Mouse (Mus musculus) thymus, postnatal 25 days (tissue): ENCODE measurements around the gene Srgn.
"Not testable (repeated sequence)": the region's sequence is repeated elsewhere in the genome, so short reads cannot be mapped to it uniquely, and the experiment has no call there.

Source experiments
- DNase-seq: peaks from one replicate; pipeline ENCODE4 v3.0.0; 2022

The Srgn gene

DNA sequence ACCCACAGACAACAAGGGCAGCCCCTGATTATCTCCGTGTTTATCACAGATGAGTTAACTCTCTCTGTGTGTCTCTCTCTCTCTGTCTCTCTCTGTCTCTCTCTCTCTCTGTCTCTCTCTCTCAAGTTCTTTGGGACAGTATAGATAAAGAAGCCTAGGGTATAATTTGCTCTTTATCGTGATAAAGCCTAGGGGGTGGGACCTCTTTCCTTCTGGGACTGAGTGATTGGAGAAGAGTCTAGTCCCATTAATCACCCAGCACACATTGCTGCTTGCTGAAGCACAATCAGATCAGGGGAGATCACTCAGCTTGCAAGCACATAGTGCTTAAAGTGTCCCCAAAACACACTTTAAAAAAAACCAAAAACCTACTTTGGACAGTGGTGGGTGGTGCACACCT lies 6.3 kb downstream of the Srgn start:
- no peak for DNase-seq

- DNase-seq: no peak
Observed at GRCm38 (mm10) chr10:62517511-62517910, 9.7 kb downstream of the Srgn start.

DNA sequence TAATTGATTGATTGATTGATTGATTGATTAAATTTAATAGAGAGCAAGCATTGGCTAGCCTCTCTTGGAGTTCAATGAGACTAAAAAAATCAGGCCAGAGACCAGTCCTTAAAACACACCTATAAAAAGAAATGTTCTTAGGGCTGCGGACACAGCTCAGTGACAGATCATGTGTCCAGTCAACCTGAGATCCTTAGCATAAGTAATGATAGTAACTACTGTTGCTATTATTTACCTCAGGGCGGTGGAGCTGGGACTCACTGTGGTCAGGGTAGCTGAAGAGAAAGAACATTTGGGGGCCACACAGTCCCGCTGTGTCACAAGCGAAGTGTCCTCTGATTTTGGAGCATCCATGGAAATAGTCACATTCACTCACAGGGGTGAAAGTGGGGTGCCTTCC lies 14.4 kb downstream of the Srgn start:
- no peak for DNase-seq

DNA sequence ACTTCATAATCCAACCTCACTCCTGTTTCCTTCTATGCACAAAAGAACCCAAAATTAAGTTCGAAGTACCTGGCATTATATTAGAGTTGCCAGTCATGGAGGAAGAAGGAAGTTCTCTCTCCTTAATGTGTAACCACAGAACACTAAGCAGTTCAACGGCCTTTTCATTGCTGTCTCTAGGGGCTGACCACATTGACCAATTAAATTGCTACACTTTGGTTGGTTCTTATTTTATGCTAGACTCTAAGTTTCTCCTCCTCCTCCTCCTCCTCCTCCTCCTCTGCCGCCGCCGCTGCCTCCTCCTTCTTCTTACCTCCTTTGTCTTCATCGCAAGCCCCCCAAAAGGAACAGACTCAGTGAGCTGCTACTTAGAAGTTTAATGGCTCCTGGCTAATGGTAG lies 15.7 kb downstream of the Srgn start:
- no peak for DNase-seq

GRCm38 (mm10) chr10:62509032-62509656 lies 18.1 kb downstream of the Srgn start:
- no peak for DNase-seq

DNA sequence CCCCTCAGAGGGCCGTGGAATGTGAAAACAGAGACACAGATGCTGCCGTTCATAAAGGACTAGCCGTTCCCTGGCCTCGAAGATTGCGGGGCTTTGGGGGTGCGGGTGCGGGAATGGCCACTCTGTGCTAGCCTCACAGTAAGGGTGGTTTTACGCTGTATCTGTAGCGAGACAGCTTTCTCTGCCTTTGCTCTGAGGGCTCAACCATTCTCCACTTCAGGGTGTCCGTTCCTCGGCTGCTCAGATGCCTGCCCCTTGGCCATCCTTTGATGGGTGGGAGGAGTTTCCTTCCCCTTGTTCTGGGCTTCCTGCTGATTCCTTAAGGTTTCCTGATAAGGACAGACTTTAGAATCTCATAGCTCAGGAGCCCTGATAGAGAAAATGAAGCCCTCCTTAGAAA lies 18.8 kb downstream of the Srgn start:
- peak; percentile 30 for DNase-seq

- peak; percentile 65 for DNase-seq
Observed at GRCm38 (mm10) chr10:62507591-62508308, 19.5 kb downstream of the Srgn start.

DNA sequence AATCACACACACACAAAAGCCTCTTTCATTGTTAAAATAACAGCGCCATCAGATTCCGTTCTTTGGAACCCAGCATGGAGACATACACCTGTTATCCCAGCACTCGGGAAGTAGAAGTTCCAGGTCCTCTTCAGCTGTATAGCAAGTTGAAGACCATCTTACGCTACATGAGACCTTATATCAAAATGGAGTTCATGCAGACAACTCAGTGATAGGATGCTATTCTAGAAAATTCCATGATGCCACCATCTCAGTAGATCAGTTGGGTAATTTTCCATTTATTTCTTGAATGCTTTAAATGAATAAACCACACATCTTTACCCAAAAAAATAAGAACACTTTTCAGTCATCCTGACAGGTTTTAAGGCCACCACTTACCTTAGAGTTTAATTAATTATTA lies 20.2 kb downstream of the Srgn start:
- DNase-seq: no peak

DNA sequence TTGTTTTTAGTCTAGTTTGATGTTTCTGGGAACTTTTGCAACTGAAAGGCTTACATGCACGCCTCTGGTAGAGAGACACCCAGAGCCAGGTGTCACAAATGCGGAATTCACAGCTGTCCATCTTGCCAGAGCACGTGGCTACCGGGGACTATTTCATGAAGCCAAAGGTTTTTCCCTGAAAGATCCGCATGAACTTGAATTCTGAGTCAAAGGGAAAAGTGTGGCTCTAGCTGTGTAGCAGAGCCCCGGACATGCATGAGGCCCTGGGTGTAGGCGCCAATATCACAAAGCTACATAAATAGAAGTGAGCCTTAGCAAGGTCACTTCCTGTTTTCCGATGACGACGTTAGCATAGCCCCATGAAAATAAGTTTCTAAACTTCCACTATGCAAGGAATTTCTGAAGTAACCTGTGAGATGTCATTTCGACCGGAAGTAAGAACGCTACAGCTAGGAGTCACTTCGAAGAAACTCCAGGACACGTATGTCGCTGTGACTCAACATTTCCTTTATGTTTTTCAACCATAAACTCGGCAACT lies 21.2 kb downstream of the Srgn start:
- peak; percentile 51 for DNase-seq

GRCm38 (mm10) chr10:62505224-62505983 lies 21.8 kb downstream of the Srgn start:
- no peak for DNase-seq

- DNase-seq: no peak
Observed at GRCm38 (mm10) chr10:62503836-62504628, 23.2 kb downstream of the Srgn start.

- DNase-seq: peak; percentile 39
Observed at GRCm38 (mm10) chr10:62503353-62503752, 23.9 kb downstream of the Srgn start.

DNA sequence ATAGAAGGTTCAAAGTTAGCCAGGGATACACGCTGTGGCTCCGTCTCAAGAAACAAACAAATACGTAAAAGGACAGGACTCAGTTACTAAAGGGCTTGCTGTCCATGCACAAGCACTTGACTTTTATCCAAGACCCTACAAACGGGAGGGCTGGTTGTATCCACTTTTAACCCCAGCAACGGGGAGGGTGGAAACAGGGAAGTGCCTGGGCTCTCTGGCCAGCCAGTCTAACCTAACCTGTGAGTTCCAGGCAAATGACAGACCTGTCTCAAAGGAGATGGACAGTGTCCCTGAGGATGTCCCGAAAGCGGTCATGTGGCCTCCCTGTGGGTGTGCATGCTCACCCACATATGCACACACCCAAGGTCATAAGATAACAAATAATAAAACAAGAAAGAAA lies 25.3 kb downstream of the Srgn start:
- no peak for DNase-seq

DNA sequence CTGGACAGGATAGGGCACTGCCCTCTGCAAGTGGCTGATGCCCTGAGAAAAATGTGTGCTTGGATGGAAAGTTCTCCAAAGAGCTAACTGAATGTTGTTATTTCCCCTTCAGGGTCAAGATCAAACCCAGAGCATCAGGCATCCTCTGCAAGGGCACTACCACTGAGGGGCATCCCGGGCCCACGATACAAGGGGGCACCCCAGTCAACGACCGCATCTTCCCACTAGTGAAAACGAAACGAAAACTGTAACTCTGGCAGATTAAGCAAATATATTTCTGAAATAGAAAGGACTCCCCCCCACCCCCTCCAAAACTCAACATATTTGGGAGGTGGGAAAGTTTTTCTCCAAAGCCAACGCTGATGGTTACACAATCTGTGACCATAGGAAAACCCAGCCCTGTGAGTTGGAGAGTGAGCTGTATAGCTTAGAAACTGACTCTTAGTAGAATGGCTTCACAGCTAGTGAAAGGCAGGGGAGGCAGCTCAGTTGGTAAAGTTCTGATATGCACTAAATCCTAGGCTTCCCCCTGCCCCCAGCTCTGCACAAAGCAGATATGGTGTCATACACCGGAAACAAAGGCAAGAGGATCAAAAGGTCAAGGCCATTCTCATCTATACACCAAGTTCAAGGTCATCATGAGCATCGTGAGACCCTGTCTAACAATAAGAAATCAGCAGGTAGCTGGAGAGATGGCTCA lies 26.2 kb downstream of the Srgn start:
- DNase-seq: peak; percentile 54

- peak; percentile 79 for DNase-seq
Observed at GRCm38 (mm10) chr10:62500088-62500915, 26.9 kb downstream of the Srgn start.

DNA sequence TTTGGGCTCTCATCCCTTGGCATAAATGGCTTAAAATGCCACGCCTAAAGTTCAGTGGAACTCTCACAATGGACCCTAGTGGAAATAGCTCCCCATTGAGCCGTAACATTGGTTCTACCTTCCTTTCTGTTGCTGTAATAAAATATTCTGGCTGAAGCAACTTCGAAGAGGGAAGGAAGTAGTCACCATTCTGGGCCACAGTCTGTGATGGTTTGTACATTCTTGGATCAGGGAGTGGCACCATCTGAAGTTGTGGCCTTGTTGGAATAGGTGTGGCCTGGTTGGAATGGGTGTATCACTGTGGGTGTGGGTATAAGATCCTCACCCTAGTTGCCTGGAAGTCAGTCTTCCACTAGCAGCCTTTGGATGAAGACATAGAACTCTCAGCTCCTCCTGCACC lies 35.6 kb downstream of the Srgn start:
- DNase-seq: not testable (repeated sequence)

- peak; percentile 40 for DNase-seq
Observed at GRCm38 (mm10) chr10:62488266-62488665, 39.0 kb downstream of the Srgn start.

GRCm38 (mm10) chr10:62486618-62487415 lies 40.4 kb downstream of the Srgn start, which contains the start of gene Vps26a:
Gene Vps26a, minus strand, starts transcription at chr10:62486805.
- peak; percentile 99 for DNase-seq

DNA sequence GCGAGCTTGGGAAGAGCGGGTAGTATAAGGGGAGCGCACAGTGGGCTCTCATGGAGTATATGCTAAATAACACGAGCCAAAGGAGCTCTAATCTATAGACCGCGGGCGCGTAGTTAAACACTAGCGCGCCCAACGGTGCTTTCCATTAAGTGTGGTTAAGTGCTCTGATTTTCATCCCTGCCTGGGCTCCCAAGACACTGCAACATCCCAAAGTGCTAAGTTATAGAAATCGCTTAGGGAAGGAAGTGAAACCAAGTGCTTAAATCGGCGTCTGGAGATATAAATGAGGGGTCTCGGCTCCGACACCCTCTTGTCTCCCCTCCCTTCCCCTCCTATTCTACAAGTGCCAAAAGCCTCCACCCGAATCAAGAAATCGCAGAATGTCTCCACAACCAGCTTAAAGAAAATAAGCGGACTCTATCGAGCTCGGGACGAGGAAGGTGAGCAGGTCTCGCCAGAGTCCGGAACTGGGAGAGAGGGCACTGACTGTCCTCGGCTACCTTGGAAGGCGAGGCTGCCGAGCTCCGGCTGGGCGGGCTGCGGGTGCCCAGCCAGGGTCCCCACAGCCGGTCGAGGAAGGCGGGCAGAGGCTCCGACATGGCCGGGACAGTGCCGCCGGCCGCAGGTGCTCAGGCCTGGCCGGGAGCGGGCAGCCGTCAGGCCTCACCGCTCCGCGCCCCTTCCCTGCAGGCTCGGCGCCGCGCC lies 41.2 kb downstream of the Srgn start:
- DNase-seq: no peak
